25 mouse cellular contexts compared by ENCODE assay signal in the genomic region with DNA sequence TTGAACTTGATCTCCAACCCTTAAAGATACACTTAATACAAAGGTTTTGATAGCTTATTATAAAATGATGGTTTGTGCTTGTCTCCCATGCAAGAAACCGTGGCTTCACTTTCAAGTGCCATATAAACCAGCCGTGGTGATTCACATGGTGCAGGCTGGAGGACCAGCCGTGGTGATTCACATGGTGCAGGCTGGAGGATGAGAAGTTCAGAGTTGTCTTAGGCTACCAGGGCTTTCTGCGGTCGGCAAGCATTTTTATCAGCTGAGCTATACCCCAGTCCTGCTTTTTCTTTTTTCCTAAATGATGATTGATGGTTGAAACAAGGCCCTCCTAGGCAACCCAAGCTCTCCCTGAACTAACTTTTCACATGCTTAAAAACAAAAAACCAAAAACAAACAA. TPM values are rescaled to one million over a fixed set of nuclear protein-coding genes. Genes with fewer than 3 reads are reported as not detected.
DNase-seq lines count a peak whose midpoint lies in the region; ATAC-seq lines count a peak whose summit lies in the region.
"Had no signal": no experiment of that assay in that cellular context is flagged by ENCODE, and none has a peak within 500 bp of the region (broad histone marks: within the 10 kb centered on the region; RNA-seq: fewer than 3 reads in every experiment).

No protein-coding gene starts in this region.

- peak overlapping the region; percentile 49; the same call in 1 of the 2 replicates for H3K27ac ChIP-seq in liver, embryonic 15.5 days (replicated peaks)
- H3K27ac ChIP-seq in liver, embryonic 12.5 days = no peak overlapping the region
- H3K27ac ChIP-seq: embryonic facial prominence, embryonic 12.5 days; embryonic facial prominence, embryonic 15.5 days; forebrain, embryonic 12.5 days; hindbrain, embryonic 10.5 days; hindbrain, embryonic 13.5 days; hindbrain, postnatal 0 days had no signal

- H3K4me3 ChIP-seq in liver, embryonic 15.5 days (replicated peaks) = no peak overlapping the region
- H3K4me3 ChIP-seq in liver, embryonic 12.5 days = no peak overlapping the region
- H3K4me3 ChIP-seq: embryonic facial prominence, embryonic 12.5 days; embryonic facial prominence, embryonic 15.5 days; forebrain, embryonic 12.5 days; hindbrain, embryonic 10.5 days; hindbrain, embryonic 13.5 days had no signal

- H3K9ac ChIP-seq in liver, embryonic 15.5 days = no peak overlapping the region
- no peak overlapping the region for H3K9ac ChIP-seq in liver, embryonic 12.5 days
- H3K9ac ChIP-seq: embryonic facial prominence, embryonic 12.5 days; embryonic facial prominence, embryonic 15.5 days; forebrain, embryonic 12.5 days; hindbrain, embryonic 13.5 days had no signal

- H3K9me3 ChIP-seq in liver, embryonic 15.5 days (replicated peaks) = no peaks in the 10 kb centered on the region
- H3K9me3 ChIP-seq in liver, embryonic 12.5 days (replicated peaks) = no peaks in the 10 kb centered on the region
- H3K9me3 ChIP-seq: embryonic facial prominence, embryonic 12.5 days; embryonic facial prominence, embryonic 15.5 days; forebrain, embryonic 12.5 days; hindbrain, embryonic 10.5 days; hindbrain, embryonic 13.5 days had no signal

- no peaks in the 10 kb centered on the region for H3K27me3 ChIP-seq in liver, embryonic 15.5 days
- H3K27me3 ChIP-seq in liver, embryonic 12.5 days (replicated peaks) = no peaks in the 10 kb centered on the region
- H3K27me3 ChIP-seq: embryonic facial prominence, embryonic 12.5 days; embryonic facial prominence, embryonic 15.5 days; forebrain, embryonic 12.5 days; hindbrain, embryonic 13.5 days; Patski had no signal

- WGBS in liver, embryonic 15.5 days (ENCODE audit: insufficient replicate concordance) = 62% methylated on average over 5 of the region's 5 CpGs
- 58% methylated on average over 5 of the region's 5 CpGs for WGBS in liver, embryonic 12.5 days (ENCODE audit: insufficient replicate concordance)

- no peak overlapping the region for H3K4me2 ChIP-seq in liver, embryonic 15.5 days
- H3K4me2 ChIP-seq in liver, embryonic 12.5 days = no peak overlapping the region
- H3K4me2 ChIP-seq: embryonic facial prominence, embryonic 12.5 days; embryonic facial prominence, embryonic 15.5 days; forebrain, embryonic 12.5 days; heart, embryonic 11.5 days; hindbrain, embryonic 13.5 days had no signal

- H3K36me3 ChIP-seq in liver, embryonic 15.5 days (replicated peaks) = 0 out of 2 replicates have a peak, but pooled peaks cover 5% of the 10 kb centered on the region
- H3K36me3 ChIP-seq in liver, embryonic 12.5 days = peaks cover 16% of the 10 kb centered on the region; the same call in 1 of the 2 replicates

- DNase-seq in adrenal gland, adult 2 months = peak; percentile 30
- no peak for DNase-seq in adrenal gland, postnatal 10 days
- peak; percentile 64 for DNase-seq in fibroblast of lung, adult 2 months (ENCODE audit: low read depth)
- DNase-seq in layer of hippocampus, adult 8-10 months (ENCODE audit: low spot score in 2 of 2) = no peak
- DNase-seq in kidney, adult 9 months = no peak
- DNase-seq: cerebellum, adult 11 months; cerebellum, adult 2 months; cerebellum, adult 9-11 months; cerebellum, postnatal 25 days; gastrocnemius, postnatal 10 days; gastrocnemius, postnatal 36 days; heart, adult 11 months had no signal

- no peak for ATAC-seq in liver, embryonic 15.5 days (ENCODE audit: insufficient read depth)
- no peak for ATAC-seq in liver, embryonic 12.5 days
- ATAC-seq: forebrain, embryonic 16.5 days; hindbrain, postnatal 0 days; inflammation-experienced regulatory T-cells, adult 6 months; intestine, embryonic 16.5 days; Patski had no signal

- H3K4me1 ChIP-seq in liver, embryonic 15.5 days (replicated peaks) = peaks cover 31% of the 10 kb centered on the region
- peaks cover 39% of the 10 kb centered on the region for H3K4me1 ChIP-seq in liver, embryonic 12.5 days
- H3K4me1 ChIP-seq: embryonic facial prominence, embryonic 12.5 days had no signal

RNA-seq across cellular contexts. Expression of a gene that starts 7.7 kb away (rescaled TPM):
- 10 to 100 TPM; 19.7 to 24.2 TPM for total RNA-seq in adrenal gland, adult 2 months (2021)
- 38.4 and 41.7 TPM in 2 replicates for polyA plus RNA-seq in adrenal gland, adult 2 months (2012; rRNA removed)
- 10 to 100 TPM; 14.7 to 15.3 TPM for total RNA-seq in adrenal gland, postnatal 10 days (2021)
- 4.2 and 4.3 TPM in 2 replicates for polyA plus RNA-seq in liver, embryonic 15.5 days (2015; fragmentation: Nextera tagmentation; extraction: Ambion mirVana)
- polyA plus RNA-seq in liver, embryonic 12.5 days (2016; fragmentation: Nextera tagmentation; extraction: Ambion mirVana) = 6.0 and 6.7 TPM in 2 replicates
- total RNA-seq in layer of hippocampus, adult 8-10 months (2022) = 10 to 100 TPM; 27.4 to 30.0 (median 28.1) TPM

RNA-seq across cellular contexts. Expression of a gene that starts 22.0 kb away (rescaled TPM):
- 10 to 100 TPM; 30.1 to 35.0 TPM for total RNA-seq in adrenal gland, adult 2 months (2021)
- 42.0 and 49.7 TPM in 2 replicates for polyA plus RNA-seq in adrenal gland, adult 2 months (2012; rRNA removed)
- total RNA-seq in adrenal gland, postnatal 10 days (2021) = 10 to 100 TPM; 30.4 to 35.0 TPM
- 13.8 and 13.9 TPM in 2 replicates for polyA plus RNA-seq in liver, embryonic 15.5 days (2015; fragmentation: Nextera tagmentation; extraction: Ambion mirVana)
- polyA plus RNA-seq in liver, embryonic 12.5 days (2016; fragmentation: Nextera tagmentation; extraction: Ambion mirVana) = 23.2 and 25.5 TPM in 2 replicates
- total RNA-seq in layer of hippocampus, adult 8-10 months (2022) = 10 to 100 TPM; 15.8 to 21.7 (median 21.2) TPM

Comparison
In these comparisons a context has a peak if more than half of its experiments do, and no peak if none do; other contexts are left out.
1. DNase-seq: peak in adrenal gland, adult 2 months (single experiment) and fibroblast of lung, adult 2 months (single experiment); none in adrenal gland, postnatal 10 days (single experiment), layer of hippocampus, adult 8-10 months (0 of 2) and kidney, adult 9 months (single experiment).